Mouse (Mus musculus) MEL (cell line): ENCODE results near the gene Lpgat1. TPM values are rescaled to one million over a fixed set of nuclear protein-coding genes. Genes with fewer than 3 reads are reported as not detected.

Source experiments
- DNase-seq: peaks from one replicate; pipeline ENCODE4 v3.0.0; 2011; ENCODE audit warnings: low read depth, low spot score
- H3K27ac ChIP-seq: 2 replicates; pipeline ENCODE4 v1.5.1; 2012; ENCODE audit warnings: low read depth, mild to moderate bottlenecking, control low read depth, low read length, moderate library complexity; ENCODE audit not compliant: control insufficient read depth
- H3K27me3 ChIP-seq, 2 experiments: fragments of 150-350 bp in 1 of 2; sonication (generic) in 1 of 2; 2 replicates each; pipeline ENCODE4 v1.6.1; 2012; ENCODE audit warnings: low read length in 2 of 2, mild to moderate bottlenecking in 2 of 2, improper control_type of control experiment in 1 of 2, moderate library complexity in 1 of 2; ENCODE audit not compliant: insufficient read depth in 2 of 2, control insufficient read depth in 1 of 2
- H3K36me3 ChIP-seq, 2 experiments: 2 replicates each; pipeline ENCODE4 v1.6.1; 2012 to 2014; ENCODE audit warnings: low read length in 2 of 2, improper control_type of control experiment in 1 of 2, inconsistent platforms in 1 of 2, mild to moderate bottlenecking in 1 of 2; ENCODE audit not compliant: insufficient read depth in 2 of 2, control insufficient read depth in 1 of 2
- H3K4me1 ChIP-seq, 2 experiments: fragments of 150-350 bp in 1 of 2; sonication (generic) in 1 of 2; 2 replicates each; pipeline ENCODE4 v1.6.1; 2012; ENCODE audit warnings: low read length in 2 of 2, improper control_type of control experiment in 1 of 2, mild to moderate bottlenecking in 1 of 2; ENCODE audit not compliant: insufficient read depth in 2 of 2, control insufficient read depth in 1 of 2
- H3K4me3 ChIP-seq, 2 experiments: fragments of 150-350 bp in 1 of 2; sonication (generic) in 1 of 2; 2 replicates each; pipeline ENCODE4 v1.5.1; 2012; ENCODE audit warnings: low read depth in 2 of 2, low read length in 2 of 2, mild to moderate bottlenecking in 2 of 2, moderate library complexity in 2 of 2, control low read depth in 1 of 2, improper control_type of control experiment in 1 of 2; ENCODE audit not compliant: control insufficient read depth in 1 of 2, insufficient read depth in 1 of 2
- H3K79me2 ChIP-seq: 2 replicates; pipeline ENCODE4 v1.6.1; 2012; ENCODE audit warnings: mild to moderate bottlenecking, low read length, moderate library complexity; ENCODE audit not compliant: control insufficient read depth, poor library complexity, insufficient read depth
- H3K9ac ChIP-seq: 2 replicates; pipeline ENCODE4 v1.6.1; 2012; ENCODE audit warnings: low read depth, mild to moderate bottlenecking, control low read depth, low read length, moderate library complexity; ENCODE audit not compliant: control insufficient read depth, poor library complexity, severe bottlenecking
- H3K9me3 ChIP-seq: fragments of 150-350 bp; sonication (generic); replicated peaks from 2 replicates; pipeline ENCODE4 v1.6.1; 2012; ENCODE audit warnings: mild to moderate bottlenecking, low read length, improper control_type of control experiment, moderate library complexity; ENCODE audit not compliant: insufficient read depth
- BHLHE40 ChIP-seq: IDR thresholded peaks from 2 replicates; pipeline ENCODE4 v1.6.1; 2012; ENCODE audit warnings: low read depth, mild to moderate bottlenecking, inconsistent platforms, low read length, improper control_type of control experiment, borderline replicate concordance
- CHD2 ChIP-seq: IDR thresholded peaks from 2 replicates; pipeline ENCODE4 v1.6.1; 2011; ENCODE audit warnings: low read length, improper control_type of control experiment
- CTCF ChIP-seq, 3 experiments: IDR thresholded peaks in 2 of 3; conservative IDR thresholded peaks in 1 of 3; 2 replicates each; pipeline ENCODE4 v1.5.1; 2011 to 2012; ENCODE audit warnings: low read length in 3 of 3, low read depth in 2 of 3, mild to moderate bottlenecking in 2 of 3, improper control_type of control experiment in 1 of 3, inconsistent platforms in 1 of 3, mixed read lengths in 1 of 3, moderate library complexity in 1 of 3; ENCODE audit not compliant: control insufficient read depth in 1 of 3, insufficient read depth in 1 of 3, poor library complexity in 1 of 3, severe bottlenecking in 1 of 3
- ELF1 ChIP-seq: IDR thresholded peaks from 2 replicates; pipeline ENCODE4 v1.6.1; 2014; ENCODE audit warnings: low read depth, mild to moderate bottlenecking, inconsistent platforms, low read length, improper control_type of control experiment, moderate library complexity
- EP300 ChIP-seq, 2 experiments: IDR thresholded peaks; 2 replicates each; pipeline ENCODE4 v1.6.1; 2011; ENCODE audit warnings: improper control_type of control experiment in 2 of 2, low read length in 2 of 2, low read depth in 1 of 2, mild to moderate bottlenecking in 1 of 2
- GATA1 ChIP-seq: IDR thresholded peaks from 2 replicates; pipeline ENCODE4 v1.6.1; 2011; ENCODE audit warnings: low read depth, low read length, improper control_type of control experiment
- JUND ChIP-seq: IDR thresholded peaks from 2 replicates; pipeline ENCODE4 v1.6.1; 2011; ENCODE audit warnings: low read depth, mild to moderate bottlenecking, improper control_type of control experiment, low read length
- MAZ ChIP-seq: IDR thresholded peaks from 2 replicates; pipeline ENCODE4 v1.6.1; 2012; ENCODE audit warnings: low read depth, mild to moderate bottlenecking, inconsistent platforms, low read length, improper control_type of control experiment
- MEF2A ChIP-seq: IDR thresholded peaks from 2 replicates; pipeline ENCODE4 v1.6.1; 2014; ENCODE audit warnings: low read depth, mild to moderate bottlenecking, inconsistent platforms, low read length, improper control_type of control experiment; ENCODE audit not compliant: poor library complexity, insufficient replicate concordance, severe bottlenecking; ENCODE audit errors: extremely low read depth
- MYB ChIP-seq: IDR thresholded peaks from 2 replicates; pipeline ENCODE4 v1.6.1; 2011; ENCODE audit warnings: mild to moderate bottlenecking, low read depth, low read length, improper control_type of control experiment
- MYC ChIP-seq: IDR thresholded peaks from 2 replicates; pipeline ENCODE4 v1.6.1; 2011; ENCODE audit warnings: low read depth, mild to moderate bottlenecking, low read length, improper control_type of control experiment, moderate library complexity
- NELFE ChIP-seq: IDR thresholded peaks from 2 replicates; pipeline ENCODE4 v1.6.1; 2011; ENCODE audit warnings: low read depth, low read length, improper control_type of control experiment
- NRF1 ChIP-seq: IDR thresholded peaks from 2 replicates; pipeline ENCODE4 v1.6.1; 2014; ENCODE audit warnings: low read depth, mild to moderate bottlenecking, inconsistent platforms, low read length, improper control_type of control experiment, moderate library complexity; ENCODE audit not compliant: poor library complexity, insufficient read depth, severe bottlenecking
- POLR2A ChIP-seq, 2 experiments: IDR thresholded peaks; 2 replicates each; pipeline ENCODE4 v1.6.1; 2011 to 2012; ENCODE audit warnings: low read length in 2 of 2, mild to moderate bottlenecking in 2 of 2, control low read depth in 1 of 2, improper control_type of control experiment in 1 of 2, low read depth in 1 of 2, moderate library complexity in 1 of 2; ENCODE audit not compliant: control insufficient read depth in 1 of 2, insufficient read depth in 1 of 2, poor library complexity in 1 of 2
- POLR2AphosphoS2 ChIP-seq: IDR thresholded peaks from 2 replicates; pipeline ENCODE4 v1.6.1; 2011; ENCODE audit warnings: low read length, improper control_type of control experiment
- POLR2AphosphoS5 ChIP-seq: IDR thresholded peaks from 2 replicates; pipeline ENCODE4 v1.6.1; 2012; ENCODE audit warnings: low read depth, borderline replicate concordance, mild to moderate bottlenecking, inconsistent platforms, low read length, moderate library complexity, mixed read lengths
- RAD21 ChIP-seq: IDR thresholded peaks from 2 replicates; pipeline ENCODE4 v1.6.1; 2011; ENCODE audit warnings: mild to moderate bottlenecking, low read depth, low read length, improper control_type of control experiment
- SMC3 ChIP-seq: IDR thresholded peaks from 2 replicates; pipeline ENCODE4 v1.6.1; 2011; ENCODE audit warnings: low read depth, low read length, improper control_type of control experiment
- USF1 ChIP-seq: IDR thresholded peaks from 2 replicates; pipeline ENCODE4 v1.6.1; 2014; ENCODE audit warnings: low read depth, mild to moderate bottlenecking, inconsistent platforms, low read length, improper control_type of control experiment, moderate library complexity
- ZMIZ1 ChIP-seq: IDR thresholded peaks from 2 replicates; pipeline ENCODE4 v1.6.1; 2012; ENCODE audit warnings: low read depth, mild to moderate bottlenecking, inconsistent platforms, low read length, improper control_type of control experiment, moderate library complexity
- ZNF384 ChIP-seq: IDR thresholded peaks from 2 replicates; pipeline ENCODE4 v1.6.1; 2012; ENCODE audit warnings: low read depth, mild to moderate bottlenecking, inconsistent platforms, low read length, improper control_type of control experiment
- polyA plus RNA-seq, 2 experiments: library from polyadenylated mRNA; stranded (reverse) in 1 of 2; unstranded in 1 of 2; fragments of >175 nt in 1 of 2; fragments of >200 nt in 1 of 2; gene quantifications; 2 replicates each; pipeline versions ENCODE4 v1.2.1 to v1.2.4; 2012; ENCODE audit warnings: low replicate concordance in 2 of 2, low read depth in 1 of 2; ENCODE audit not compliant: insufficient read length in 2 of 2, insufficient read depth in 1 of 2, missing spikeins in 1 of 2
- total RNA-seq: library from RNA; depleted of rRNA; stranded (reverse); fragments of 300-350 nt; gene quantifications from 2 replicates; pipeline ENCODE4 v1.2.3, GENCODE M21; 2012

The Lpgat1 gene
- total and polyA plus RNA-seq, 3 experiments: not detected

GRCm38 (mm10) chr1:191733822-191734221, 16.2 kb downstream of the Lpgat1 start:
- Histone ChIP-seq H3K27me3 (peaks cover 5 to 10% of the 10 kb centered on the region in 2 experiments), H3K36me3 (no peaks in the 10 kb centered on the region)

GRCm38 (mm10) chr1:191736425-191736824, 18.8 kb downstream of the Lpgat1 start:
- H3K9ac ChIP-seq: no peak overlapping the region
- peaks cover 5% of the 10 kb centered on the region in 2 experiments for H3K27me3 ChIP-seq
- no peak for DNase-seq
- H3K27ac ChIP-seq: no peak overlapping the region
- no peaks in the 10 kb centered on the region for H3K79me2 ChIP-seq
- H3K36me3 ChIP-seq: no peaks in the 10 kb centered on the region
- no peak overlapping the region for H3K4me3 ChIP-seq
- no peaks in the 10 kb centered on the region for H3K9me3 ChIP-seq
- TF ChIP-seq NELFE (no peak), POLR2AphosphoS5 (no peak), POLR2AphosphoS2 (no peak), ZMIZ1 (no peak), MAZ (no peak), EP300 (IDR thresholded peaks at IDR 0.05; ENCODE audit: low read depth in 1 of 2, low read length in 2 of 2) (no peak), ELF1 (no peak), NRF1 (no peak), MYC (no peak)
- TF ChIP-seq, all 39 proteins: peak for 0
- no peaks in the 10 kb centered on the region for H3K4me1 ChIP-seq

More at GRCm38 (mm10) chr1:191733822-191734221, 16.2 kb downstream of the Lpgat1 start:
- TF ChIP-seq USF1 (no peak), CTCF (IDR thresholded peaks at IDR 0.05 in 2 of 3, conservative IDR thresholded peaks at IDR 0.05 in 1 of 3; ENCODE audit: control insufficient read depth in 1 of 3, insufficient read depth in 1 of 3, low read depth in 2 of 3, low read length in 3 of 3, poor library complexity in 1 of 3, severe bottlenecking in 1 of 3) (no peak), MYB (no peak), POLR2A (IDR thresholded peaks at IDR 0.05; ENCODE audit: control insufficient read depth in 1 of 2, insufficient read depth in 1 of 2, low read depth in 1 of 2, low read length in 2 of 2, poor library complexity in 1 of 2) (no peak), BHLHE40 (no peak)
- Histone ChIP-seq H3K79me2 (no peaks in the 10 kb centered on the region), H3K27ac (no peak overlapping the region), H3K9me3 (no peaks in the 10 kb centered on the region), H3K4me1 (no peaks in the 10 kb centered on the region), H3K4me3 (no peak overlapping the region), H3K9ac (no peak overlapping the region)
- DNase-seq: no peak

GRCm38 (mm10) chr1:191737871-191738270, 20.2 kb downstream of the Lpgat1 start:
- H3K36me3 ChIP-seq: no peaks in the 10 kb centered on the region

More at GRCm38 (mm10) chr1:191737871-191738270, 20.2 kb downstream of the Lpgat1 start:
- Histone ChIP-seq H3K9ac (no peak overlapping the region), H3K4me1 (no peaks in the 10 kb centered on the region), H3K79me2 (no peaks in the 10 kb centered on the region), H3K27me3 (peaks cover 3 to 5% of the 10 kb centered on the region in 2 experiments), H3K27ac (no peak overlapping the region), H3K4me3 (no peak overlapping the region), H3K9me3 (no peaks in the 10 kb centered on the region)
- TF ChIP-seq MEF2A: no peak
- no peak for TF ChIP-seq MYB
- no peak for TF ChIP-seq GATA1
- no peak for TF ChIP-seq SMC3
- no peak for TF ChIP-seq ZNF384
- no peak for TF ChIP-seq POLR2AphosphoS5
- TF ChIP-seq NELFE: no peak
- no peak for TF ChIP-seq CHD2
- TF ChIP-seq JUND: no peak
- no peak for TF ChIP-seq NRF1
- no peak for TF ChIP-seq RAD21
- no peak for TF ChIP-seq BHLHE40
- no peak for DNase-seq
